Mouse (Mus musculus): ENCODE measurements at regions not wholly inside any gene's neighbourhood (a gene's known extent, or its start where the extent isn't known, plus 50 kb on each side); places are given as distances from the start of the nearest gene placed in this dataset.

- DNase-seq (ENCODE audit: low spot score), result no peak
Measured at GRCm38 (mm10) chr2:61453490-61454281, 124.7 kb upstream of the Tank start.

- DNase-seq (ENCODE audit: low spot score), result no peak
Measured at GRCm38 (mm10) chr2:61452581-61452980, 125.8 kb upstream of the Tank start.

GRCm38 (mm10) chr2:61450731-61451130 lies 127.7 kb upstream of the Tank start:
- DNase-seq (ENCODE audit: low spot score), result no peak

- no peak for DNase-seq (ENCODE audit: low spot score)
Measured at GRCm38 (mm10) chr2:61436591-61436990, 141.8 kb upstream of the Tank start.

- no peak for DNase-seq (ENCODE audit: low spot score)
Measured at GRCm38 (mm10) chr2:61407881-61408280, 170.5 kb upstream of the Tank start.

GRCm38 (mm10) chr2:61406104-61406751 lies 172.2 kb upstream of the Tank start:
- DNase-seq (ENCODE audit: low spot score), result no peak

GRCm38 (mm10) chr2:61405261-61405660 lies 173.1 kb upstream of the Tank start:
- DNase-seq (ENCODE audit: low spot score), result no peak

GRCm38 (mm10) chr2:61402588-61403487 lies 175.5 kb upstream of the Tank start:
- DNase-seq (ENCODE audit: low spot score), result no peak

GRCm38 (mm10) chr2:61401636-61402587 lies 176.5 kb upstream of the Tank start:
- peak; percentile 41 for DNase-seq (ENCODE audit: low spot score)

GRCm38 (mm10) chr2:61398633-61399032 lies 179.8 kb upstream of the Tank start:
- no peak for DNase-seq (ENCODE audit: low spot score)

GRCm38 (mm10) chr2:61389622-61390021 lies 188.8 kb upstream of the Tank start:
- no peak for DNase-seq (ENCODE audit: low spot score)

- no peak for DNase-seq (ENCODE audit: low spot score)
Measured at GRCm38 (mm10) chr2:61389207-61389606, 189.2 kb upstream of the Tank start.

- no peak for DNase-seq (ENCODE audit: low spot score)
Measured at GRCm38 (mm10) chr2:61387561-61387960, 190.8 kb upstream of the Tank start.

GRCm38 (mm10) chr2:61386966-61387365 lies 191.4 kb upstream of the Tank start:
- DNase-seq (ENCODE audit: low spot score), result no peak

GRCm38 (mm10) chr2:61384467-61384866 lies 193.9 kb upstream of the Tank start:
- no peak for DNase-seq (ENCODE audit: low spot score)

- DNase-seq (ENCODE audit: low spot score), result no peak
Measured at GRCm38 (mm10) chr2:61383744-61384295, 194.6 kb upstream of the Tank start.

- no peak for DNase-seq (ENCODE audit: low spot score)
Measured at GRCm38 (mm10) chr2:61379076-61379475, 199.3 kb upstream of the Tank start.

- DNase-seq (ENCODE audit: low spot score), result no peak
Measured at GRCm38 (mm10) chr2:61378297-61378696, 200.1 kb upstream of the Tank start.

- no peak for DNase-seq (ENCODE audit: low spot score)
Measured at GRCm38 (mm10) chr2:61377756-61378155, 200.6 kb upstream of the Tank start.

- DNase-seq (ENCODE audit: low spot score), result no peak
Measured at GRCm38 (mm10) chr2:61362606-61363005, 215.8 kb upstream of the Tank start.

- DNase-seq (ENCODE audit: low spot score), result no peak
Measured at GRCm38 (mm10) chr2:61361394-61361793, 217.0 kb upstream of the Tank start.
